Mouse (Mus musculus) spleen, postnatal 14 days (tissue): ENCODE measurements around the gene Zmynd8.

ENCODE experiments used
- DNase-seq, 2 experiments: peaks; one replicate each; pipeline ENCODE4 v3.0.0; 2021 to 2022; ENCODE audit warnings: low spot score in 2 of 2

Gene Zmynd8

GRCm38 (mm10) chr2:165898202-165899194, at the start of gene Zmynd8:
Gene Zmynd8 (minus strand): TSS chr2:165899016.
- DNase-seq: no peak

GRCm38 (mm10) chr2:165948007-165948406, 49.2 kb upstream of the Zmynd8 start:
- DNase-seq: no peak

DNA sequence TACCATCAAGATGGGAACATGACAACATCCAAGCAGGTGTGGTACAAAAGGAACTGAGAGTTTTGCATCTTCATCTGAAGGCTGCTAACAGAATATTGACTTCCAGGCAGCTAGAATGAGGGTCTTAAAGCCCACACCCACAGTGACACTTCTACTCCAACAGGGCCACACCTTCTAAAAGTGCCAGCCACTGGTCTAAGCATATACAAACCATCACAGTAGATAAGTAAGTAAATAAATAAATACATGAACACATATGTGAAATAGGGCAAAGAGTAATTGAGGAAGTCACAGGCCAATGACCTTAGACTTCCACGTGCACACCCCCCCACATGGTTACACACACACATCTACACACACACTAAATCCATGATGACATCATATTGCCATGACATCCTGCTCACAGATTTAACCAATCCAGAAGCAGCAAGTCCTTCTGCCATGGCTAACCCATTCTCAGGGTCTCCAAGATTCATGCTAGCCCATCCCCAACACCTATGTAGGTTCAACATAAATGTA, 47.3 kb upstream of the Zmynd8 start:
- DNase-seq: no peak

- no peak for DNase-seq
These were observed 45.9 kb upstream of the Zmynd8 start for GRCm38 (mm10) chr2:165944576-165945351.

GRCm38 (mm10) chr2:165943113-165943512, 44.3 kb upstream of the Zmynd8 start:
- no peak for DNase-seq

DNA sequence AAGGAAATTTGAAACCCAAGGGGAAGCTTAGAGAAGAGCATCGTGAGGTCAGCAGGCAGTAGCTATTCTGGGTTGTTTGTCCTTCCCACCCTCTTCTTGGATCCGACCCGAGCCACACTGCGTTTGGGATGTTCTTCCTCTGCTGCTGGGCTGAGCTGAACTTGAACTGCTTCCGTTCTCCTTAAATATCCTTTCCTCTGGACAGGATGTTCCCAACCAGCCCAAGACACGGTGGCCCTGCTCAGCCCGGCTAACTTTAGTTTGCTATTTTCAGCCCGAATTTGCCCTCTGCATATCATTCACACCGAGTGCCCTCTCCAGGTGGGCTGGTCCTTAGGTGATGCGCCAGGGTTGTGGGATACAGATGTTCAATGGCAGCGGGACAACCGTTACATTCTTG, 37.3 kb upstream of the Zmynd8 start:
- no peak for DNase-seq

GRCm38 (mm10) chr2:165927705-165928104, 28.9 kb upstream of the Zmynd8 start:
- no peak for DNase-seq

GRCm38 (mm10) chr2:165926191-165926590, 27.4 kb upstream of the Zmynd8 start:
- DNase-seq: no peak

- no peak for DNase-seq
These were observed 26.3 kb upstream of the Zmynd8 start for GRCm38 (mm10) chr2:165925144-165925543.

GRCm38 (mm10) chr2:165924695-165925094, 25.9 kb upstream of the Zmynd8 start:
- DNase-seq: no peak

GRCm38 (mm10) chr2:165923715-165924114, 24.9 kb upstream of the Zmynd8 start:
- no peak for DNase-seq

DNA sequence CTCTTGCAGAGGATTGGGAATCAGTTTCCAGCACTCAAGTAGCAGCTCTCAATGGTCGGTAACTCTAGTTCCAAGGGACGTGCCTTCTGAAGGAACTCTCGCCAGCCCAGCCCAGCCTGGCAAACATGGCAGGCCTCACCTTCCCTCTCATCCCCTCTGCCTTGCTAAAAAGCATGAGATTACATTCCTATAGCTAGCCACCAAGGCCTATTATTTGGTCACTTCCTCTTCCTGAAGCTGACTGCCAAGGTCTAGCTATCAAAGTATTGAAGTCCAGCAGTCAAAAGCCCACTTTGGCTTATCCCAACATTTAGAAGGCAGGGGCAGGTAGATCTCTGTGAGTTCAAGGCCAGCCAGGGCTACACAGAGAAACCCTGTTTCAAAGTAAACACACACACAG, 24.2 kb upstream of the Zmynd8 start:
- no peak for DNase-seq

GRCm38 (mm10) chr2:165922047-165922728, 23.4 kb upstream of the Zmynd8 start:
- peak; percentile 29 to 51 for DNase-seq

DNA sequence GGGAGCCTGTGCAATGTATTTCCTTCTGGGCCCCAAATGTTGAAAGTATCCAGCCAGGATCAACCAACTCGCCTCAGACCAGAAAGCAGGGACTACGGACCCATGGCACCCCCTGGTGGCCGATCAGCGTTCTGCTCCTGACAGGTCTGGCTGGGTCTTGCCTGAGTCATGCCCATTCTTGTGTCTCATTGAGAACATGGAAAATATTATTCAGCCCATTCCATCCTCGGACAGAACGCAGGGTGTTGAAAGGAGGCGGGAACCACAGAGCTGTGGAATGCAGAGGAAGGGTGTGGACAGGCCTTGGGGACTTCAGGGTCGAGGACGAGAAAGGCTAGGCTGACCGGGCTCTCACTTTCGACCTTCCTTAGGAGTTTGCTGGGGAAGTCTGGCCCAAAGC, 15.5 kb upstream of the Zmynd8 start:
- DNase-seq: peak; percentile 69 to 83

DNA sequence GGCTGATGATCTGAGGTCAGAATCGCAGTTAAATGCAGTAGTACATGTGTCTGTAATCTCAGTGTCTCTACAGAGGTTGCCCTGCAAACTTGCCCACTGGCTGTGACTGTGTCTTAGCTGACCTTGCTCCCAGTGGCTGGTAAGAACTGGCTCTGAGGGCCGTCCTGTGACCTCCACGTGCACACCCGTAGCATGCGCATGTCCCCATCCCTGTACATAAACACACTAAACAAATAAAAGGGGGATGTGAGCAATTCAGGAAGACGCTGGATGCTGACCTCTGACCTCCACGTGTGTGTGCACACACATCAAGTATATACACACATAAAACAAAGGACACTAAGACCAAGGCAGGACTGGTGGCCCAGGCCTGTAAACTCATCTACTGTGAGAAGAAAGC, 14.3 kb upstream of the Zmynd8 start:
- DNase-seq: no peak

- no peak for DNase-seq
These were observed 10.9 kb upstream of the Zmynd8 start for GRCm38 (mm10) chr2:165909731-165910130.

- no peak for DNase-seq
These were observed 8.4 kb upstream of the Zmynd8 start for GRCm38 (mm10) chr2:165907199-165907598.

- no peak for DNase-seq
These were observed 7.6 kb upstream of the Zmynd8 start for GRCm38 (mm10) chr2:165906332-165906945.

- DNase-seq: no peak
These were observed 2.2 kb upstream of the Zmynd8 start for GRCm38 (mm10) chr2:165901127-165901384.

- DNase-seq: no peak
These were observed 1.7 kb upstream of the Zmynd8 start for GRCm38 (mm10) chr2:165900351-165901126.

DNA sequence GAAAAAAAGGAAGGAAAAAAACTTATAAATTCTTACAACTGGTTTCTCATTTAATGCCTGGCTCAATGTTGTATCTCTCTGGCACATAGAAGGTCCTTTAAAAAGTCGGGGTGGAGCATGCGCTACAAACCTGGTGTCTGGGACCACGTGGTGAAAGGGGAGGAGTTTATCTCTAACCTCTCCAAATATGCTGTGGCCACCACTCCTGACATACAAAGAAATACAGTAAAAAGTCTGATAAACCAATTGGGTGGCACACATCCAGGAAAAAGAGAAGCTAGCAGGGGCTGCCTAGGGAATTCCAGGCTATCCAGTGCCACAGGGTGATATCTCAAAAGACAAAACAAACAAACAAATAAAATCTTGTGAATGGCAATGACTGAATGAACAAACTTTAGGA, 1.1 kb upstream of the Zmynd8 start:
- DNase-seq: no peak
